Mouse (Mus musculus) T-helper 1 cell (primary cell): ENCODE results near the gene Tmem8.

ENCODE experiments used
- in situ Hi-C: fragments of 300-600 bp; cut with MboI, MseI; formaldehyde crosslinking; loops from one replicate; pipeline ENCODE4 v1.15.1; 2025; ENCODE audit warnings: high pct_unique_total_duplicates

Tmem8 gene

DNA sequence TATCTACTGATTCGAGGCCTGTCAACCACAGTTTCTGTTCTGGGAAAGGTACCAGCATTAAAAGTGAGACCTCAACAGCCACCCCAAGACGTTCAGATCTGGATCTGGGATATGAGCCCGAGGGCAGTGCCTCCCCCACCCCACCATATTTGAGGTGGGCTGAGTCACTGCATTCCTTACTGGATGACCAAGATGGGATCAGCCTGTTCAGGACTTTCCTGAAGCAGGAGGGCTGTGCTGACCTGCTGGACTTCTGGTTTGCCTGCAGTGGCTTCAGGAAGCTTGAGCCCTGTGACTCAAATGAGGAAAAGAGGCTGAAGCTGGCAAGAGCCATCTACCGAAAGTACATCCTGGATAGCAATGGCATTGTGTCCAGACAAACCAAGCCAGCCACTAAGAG, 29.7 kb downstream of the Tmem8 start:
- in situ Hi-C loops, result no loop called here

- in situ Hi-C loops, result no loop called here
Observed at GRCm38 (mm10) chr17:26143386-26143785, 30.3 kb downstream of the Tmem8 start.

- in situ Hi-C loops, result no loop called here
Observed at GRCm38 (mm10) chr17:26149056-26149455, 36.0 kb downstream of the Tmem8 start.

- in situ Hi-C loops, result no loop called here
Observed at GRCm38 (mm10) chr17:26151886-26152630, 39.0 kb downstream of the Tmem8 start.

GRCm38 (mm10) chr17:26162736-26163135, 49.6 kb downstream of the Tmem8 start:
- in situ Hi-C loops, result no loop called here

- in situ Hi-C loops, result no loop called here
Observed at GRCm38 (mm10) chr17:26168039-26168438, 54.9 kb downstream of the Tmem8 start.
